Mouse (Mus musculus) limb, embryonic 10.5 days (tissue): ENCODE data around the gene Smarce1. TPM values are rescaled to one million over a fixed set of nuclear protein-coding genes. Genes with fewer than 3 reads are reported as not detected.

Source experiments
- DNase-seq: peaks from one replicate; pipeline ENCODE4 v3.0.0-alpha.2; 2017; ENCODE audit warnings: low spot score
- H3K27ac ChIP-seq: fragments of 300-500 bp; sonication (generic); 2 replicates; pipeline ENCODE4 v1.5.1; 2016; ENCODE audit warnings: mild to moderate bottlenecking
- H3K27me3 ChIP-seq: fragments of 300-500 bp; sonication (generic); 2 replicates; pipeline ENCODE4 v1.6.1; 2016; ENCODE audit warnings: low read depth, mild to moderate bottlenecking; ENCODE audit not compliant: poor library complexity, severe bottlenecking
- H3K36me3 ChIP-seq: fragments of 300-500 bp; sonication (generic); 2 replicates; pipeline ENCODE4 v1.6.1; 2016; ENCODE audit warnings: mild to moderate bottlenecking, moderate library complexity
- H3K4me1 ChIP-seq: fragments of 300-500 bp; sonication (generic); 2 replicates; pipeline ENCODE4 v1.6.1; 2016
- H3K4me3 ChIP-seq: fragments of 300-500 bp; sonication (generic); 2 replicates; pipeline ENCODE4 v1.5.1; 2016; ENCODE audit warnings: mild to moderate bottlenecking, moderate library complexity
- H3K9me3 ChIP-seq: fragments of 300-500 bp; sonication (generic); replicated peaks from 2 replicates; pipeline ENCODE4 v1.6.1; 2016; ENCODE audit warnings: mild to moderate bottlenecking
- WGBS: fragments of 180-500 bp; shearing (Covaris S2); methylation state at CpG from one replicate; pipeline ENCODE4 v1.1.7; 2016; 5-methylcytosine and 5-hydroxymethylcytosine counted together
- polyA plus RNA-seq: library from polyadenylated mRNA; unstranded; fragments of >200 nt; fragmentation: Nextera tagmentation; extraction: Ambion mirVana; gene quantifications from 2 replicates; pipeline ENCODE4 v1.2.1, GENCODE M21; 2016

Gene Smarce1
- polyA plus RNA-seq: 352 and 394 TPM in 2 replicates

DNA sequence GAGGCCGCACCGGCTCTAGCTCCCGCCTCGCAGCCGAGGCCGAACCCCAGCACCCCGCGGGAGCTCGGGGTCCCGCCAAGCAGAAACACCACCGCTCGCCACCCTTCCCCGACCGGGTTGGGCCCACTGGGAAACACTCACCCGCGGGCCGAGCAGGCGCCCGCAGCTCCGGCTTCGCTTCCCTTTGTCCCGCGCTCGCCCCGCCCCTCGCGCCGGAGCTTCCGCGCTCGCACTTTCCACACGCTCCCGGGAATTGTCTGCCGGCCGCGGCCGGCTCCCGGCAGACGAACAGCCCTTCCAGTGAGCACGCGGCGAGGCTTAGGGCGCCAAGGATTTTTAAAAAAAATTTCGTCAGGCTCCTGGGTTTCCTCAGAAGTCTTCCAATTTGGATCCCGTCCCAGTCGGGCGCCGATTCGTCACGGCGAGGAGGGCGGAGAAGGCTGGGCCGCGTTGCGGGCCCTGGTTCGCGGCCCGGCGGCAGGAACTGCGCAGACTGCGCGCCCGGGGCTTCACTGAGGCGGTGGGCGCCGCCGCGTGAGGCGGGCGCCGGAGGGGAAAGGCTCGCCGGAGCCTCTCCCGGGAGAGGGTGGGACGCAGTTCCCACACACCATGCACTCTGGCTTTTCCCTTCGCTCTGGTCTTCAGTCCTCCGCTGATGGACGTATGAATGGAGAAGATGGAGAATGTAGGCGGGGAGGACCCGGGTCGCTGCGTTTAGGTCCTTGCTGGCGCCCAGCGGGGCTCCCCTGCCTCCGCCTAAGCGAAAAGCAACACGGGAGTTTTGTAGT is at the start of gene Smarce1:
Gene Smarce1 (minus strand): TSS at position 757 of the 788 bp plus-strand sequence.
- H3K4me1 ChIP-seq: peaks cover 20% of the 10 kb centered on the region
- peaks cover 28% of the 10 kb centered on the region for H3K36me3 ChIP-seq

DNA sequence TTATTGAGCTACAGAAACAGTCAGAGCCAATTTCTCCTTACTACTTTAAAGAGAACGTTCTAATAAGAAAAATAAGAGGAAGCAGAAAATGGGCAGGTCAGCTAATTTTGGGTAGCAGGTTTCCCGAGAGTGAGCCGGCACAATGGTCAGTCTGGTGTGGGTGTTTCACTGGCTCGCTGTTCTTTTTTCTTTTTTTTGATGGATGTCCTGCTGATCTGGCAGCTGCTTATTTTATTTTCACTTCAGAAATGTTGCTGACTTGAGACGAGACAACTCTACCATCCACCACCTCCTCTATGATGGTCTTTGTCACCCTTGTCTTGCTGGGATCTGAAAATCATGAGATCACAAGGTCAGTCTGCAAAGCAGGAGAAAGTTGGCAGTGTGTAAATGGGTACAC is 49.2 kb upstream of the Smarce1 start:
- DNase-seq: no peak
- no peaks in the 10 kb centered on the region for H3K36me3 ChIP-seq
- no peak overlapping the region for H3K4me3 ChIP-seq
- no peaks in the 10 kb centered on the region for H3K9me3 ChIP-seq
- peaks cover 4% of the 10 kb centered on the region for H3K4me1 ChIP-seq
- no peak overlapping the region for H3K27ac ChIP-seq
- peaks cover 5% of the 10 kb centered on the region for H3K27me3 ChIP-seq
- 83% methylated on average over 5 of the region's 5 CpGs for WGBS

More for the DNA sequence above, at the start of gene Smarce1:
- peak within 1 kb of the TSS; percentile 100 for H3K27ac ChIP-seq
- no peaks in the 10 kb centered on the region for H3K9me3 ChIP-seq
- peak; percentile 87 for DNase-seq
- peak within 1 kb of the TSS; percentile 93 for H3K4me3 ChIP-seq
- no peaks in the 10 kb centered on the region for H3K27me3 ChIP-seq
- WGBS: under 1% methylated on average over 87 of the region's 87 CpGs

DNA sequence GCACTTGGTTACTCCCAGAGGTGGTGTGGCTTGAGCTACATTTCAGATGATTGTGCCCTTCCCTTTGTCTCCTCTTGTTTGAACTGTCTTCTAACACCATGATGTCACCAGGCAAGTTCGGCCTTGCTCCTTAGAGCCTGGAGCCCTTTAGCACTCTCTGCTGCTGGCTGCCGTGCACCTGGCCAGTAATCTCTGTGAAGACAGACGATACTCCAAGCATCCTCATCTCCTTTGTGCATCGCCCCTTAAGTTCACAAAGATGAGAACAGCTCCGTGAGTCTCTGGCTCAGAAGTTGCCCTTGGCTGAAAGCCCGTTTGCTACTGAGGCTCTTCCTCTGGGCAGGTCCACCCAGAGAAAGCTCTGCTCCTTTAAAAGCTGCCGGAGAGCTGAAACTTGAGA is 46.0 kb upstream of the Smarce1 start:
- DNase-seq: no peak
- 69% methylated on average over 7 of the region's 7 CpGs for WGBS
- H3K27ac ChIP-seq: no peak overlapping the region
- no peaks in the 10 kb centered on the region for H3K36me3 ChIP-seq
- H3K4me3 ChIP-seq: no peak overlapping the region
- 0 out of 2 replicates have a peak, but pooled peaks cover 3% of the 10 kb centered on the region for H3K4me1 ChIP-seq
- no peaks in the 10 kb centered on the region for H3K9me3 ChIP-seq
- H3K27me3 ChIP-seq: no peaks in the 10 kb centered on the region

GRCm38 (mm10) chr11:99275624-99276023 is 44.8 kb upstream of the Smarce1 start:
- DNase-seq: no peak
- H3K36me3 ChIP-seq: no peaks in the 10 kb centered on the region
- H3K27me3 ChIP-seq: no peaks in the 10 kb centered on the region
- H3K9me3 ChIP-seq: no peaks in the 10 kb centered on the region
- 0 out of 2 replicates have a peak, but pooled peaks cover 3% of the 10 kb centered on the region for H3K4me1 ChIP-seq
- no peak overlapping the region for H3K4me3 ChIP-seq
- no peak overlapping the region for H3K27ac ChIP-seq
- 81% methylated on average over 6 of the region's 6 CpGs for WGBS

- DNase-seq: no peak
- peaks cover 12% of the 10 kb centered on the region; the same call in 1 of the 2 replicates for H3K4me1 ChIP-seq
- H3K4me3 ChIP-seq: no peak overlapping the region
- no peaks in the 10 kb centered on the region for H3K9me3 ChIP-seq
- no peaks in the 10 kb centered on the region for H3K27me3 ChIP-seq
- H3K36me3 ChIP-seq: no peaks in the 10 kb centered on the region
- H3K27ac ChIP-seq: no peak overlapping the region
- 83% methylated on average over 4 of the region's 4 CpGs for WGBS
Observed at GRCm38 (mm10) chr11:99272721-99273120, 41.9 kb upstream of the Smarce1 start.

GRCm38 (mm10) chr11:99269192-99269591 is 38.4 kb upstream of the Smarce1 start:
- Histone ChIP-seq H3K4me1 (peaks cover 12% of the 10 kb centered on the region; the same call in 1 of the 2 replicates), H3K27me3 (no peaks in the 10 kb centered on the region), H3K9me3 (no peaks in the 10 kb centered on the region), H3K36me3 (no peaks in the 10 kb centered on the region), H3K4me3 (no peak overlapping the region), H3K27ac (no peak overlapping the region)
- DNase-seq: no peak
- WGBS: 79% methylated on average over 7 of the region's 7 CpGs

DNA sequence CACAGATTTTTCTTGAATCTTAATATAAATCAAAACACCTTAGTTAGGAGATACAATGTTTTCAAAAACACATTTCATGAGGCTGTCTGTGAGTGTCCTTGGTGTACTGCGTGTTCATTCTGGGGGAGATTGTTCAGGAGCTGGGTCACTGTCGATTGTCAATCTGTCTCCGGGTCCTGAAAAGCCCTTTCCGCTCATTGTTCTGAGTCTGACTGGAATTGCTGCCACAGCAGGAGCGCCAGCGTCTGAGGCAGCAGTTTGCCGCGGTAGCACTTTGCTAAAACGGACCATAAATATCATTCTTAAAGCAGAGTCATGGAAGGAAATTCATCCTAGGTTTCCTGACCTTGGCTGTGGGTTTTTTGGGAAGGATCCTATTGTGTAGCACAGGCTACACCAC is 35.0 kb upstream of the Smarce1 start:
- no peaks in the 10 kb centered on the region for H3K9me3 ChIP-seq
- no peaks in the 10 kb centered on the region for H3K27me3 ChIP-seq
- no peak overlapping the region for H3K4me3 ChIP-seq
- DNase-seq: no peak
- WGBS: 66% methylated on average over 9 of the region's 9 CpGs
- H3K27ac ChIP-seq: no peak overlapping the region
- peaks cover 9% of the 10 kb centered on the region; the same call in 1 of the 2 replicates for H3K4me1 ChIP-seq
- H3K36me3 ChIP-seq: no peaks in the 10 kb centered on the region

DNA sequence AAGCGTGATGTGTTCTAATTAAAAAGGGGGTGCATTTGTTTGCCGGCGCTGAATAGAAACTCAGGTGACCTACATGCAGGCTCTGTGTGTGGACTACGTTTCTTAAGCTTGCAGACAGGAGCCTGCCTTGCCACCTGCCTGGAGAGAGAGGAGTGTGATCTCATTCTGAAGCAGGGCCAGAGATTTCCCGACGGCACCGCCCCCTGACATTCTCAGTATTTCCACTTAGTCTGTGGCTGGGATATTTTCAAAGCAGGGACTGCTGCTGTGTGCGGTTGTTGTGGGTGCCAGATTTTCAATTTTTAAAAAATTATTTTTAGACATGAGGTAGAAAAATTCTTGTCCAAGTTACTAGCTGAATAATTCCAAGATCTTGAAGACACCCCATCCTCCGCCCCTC is 34.4 kb upstream of the Smarce1 start:
- Histone ChIP-seq H3K9me3 (no peaks in the 10 kb centered on the region), H3K4me3 (no peak overlapping the region), H3K27ac (no peak overlapping the region), H3K27me3 (no peaks in the 10 kb centered on the region), H3K4me1 (peaks cover 9% of the 10 kb centered on the region; the same call in 1 of the 2 replicates), H3K36me3 (no peaks in the 10 kb centered on the region)
- 74% methylated on average over 9 of the region's 9 CpGs for WGBS
- no peak for DNase-seq

GRCm38 (mm10) chr11:99256213-99256612 is 25.4 kb upstream of the Smarce1 start:
- no peak overlapping the region for H3K27ac ChIP-seq
- WGBS: 80% methylated on average over 4 of the region's 4 CpGs
- no peaks in the 10 kb centered on the region for H3K27me3 ChIP-seq
- H3K36me3 ChIP-seq: no peaks in the 10 kb centered on the region
- H3K4me1 ChIP-seq: no peaks in the 10 kb centered on the region
- no peak for DNase-seq
- H3K4me3 ChIP-seq: no peak overlapping the region
- no peaks in the 10 kb centered on the region for H3K9me3 ChIP-seq

GRCm38 (mm10) chr11:99255316-99255715 is 24.5 kb upstream of the Smarce1 start:
- H3K27me3 ChIP-seq: no peaks in the 10 kb centered on the region
- no peak overlapping the region for H3K4me3 ChIP-seq
- DNase-seq: no peak
- no peak overlapping the region for H3K27ac ChIP-seq
- 96% methylated on average over 8 of the region's 8 CpGs for WGBS
- H3K36me3 ChIP-seq: no peaks in the 10 kb centered on the region
- no peaks in the 10 kb centered on the region for H3K9me3 ChIP-seq
- H3K4me1 ChIP-seq: no peaks in the 10 kb centered on the region

DNA sequence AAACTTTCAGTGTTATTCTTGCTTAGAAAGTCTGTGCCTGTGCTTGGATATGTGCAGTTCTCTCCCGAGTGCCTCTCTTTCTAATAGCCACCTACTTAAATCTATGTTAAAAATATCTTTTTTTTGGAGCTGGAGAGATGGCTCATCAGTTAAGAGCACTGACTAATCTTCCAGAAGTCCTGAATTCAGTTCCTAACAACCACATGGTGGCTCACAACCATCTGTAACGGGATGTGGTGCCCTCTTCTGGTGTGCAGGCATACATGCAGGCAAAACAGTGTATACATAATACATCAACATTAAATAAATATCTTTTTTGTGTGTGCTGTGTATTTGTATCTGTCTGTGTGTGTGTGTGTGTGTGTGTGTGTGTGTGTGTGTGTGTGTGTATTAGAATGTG is 23.1 kb upstream of the Smarce1 start:
- no peak for DNase-seq
- H3K4me3 ChIP-seq: no peak overlapping the region
- H3K27ac ChIP-seq: no peak overlapping the region
- H3K27me3 ChIP-seq: no peaks in the 10 kb centered on the region
- no peaks in the 10 kb centered on the region for H3K36me3 ChIP-seq
- H3K9me3 ChIP-seq: no peaks in the 10 kb centered on the region
- H3K4me1 ChIP-seq: no peaks in the 10 kb centered on the region
- 59% methylated on average over 2 of the region's 2 CpGs for WGBS

DNA sequence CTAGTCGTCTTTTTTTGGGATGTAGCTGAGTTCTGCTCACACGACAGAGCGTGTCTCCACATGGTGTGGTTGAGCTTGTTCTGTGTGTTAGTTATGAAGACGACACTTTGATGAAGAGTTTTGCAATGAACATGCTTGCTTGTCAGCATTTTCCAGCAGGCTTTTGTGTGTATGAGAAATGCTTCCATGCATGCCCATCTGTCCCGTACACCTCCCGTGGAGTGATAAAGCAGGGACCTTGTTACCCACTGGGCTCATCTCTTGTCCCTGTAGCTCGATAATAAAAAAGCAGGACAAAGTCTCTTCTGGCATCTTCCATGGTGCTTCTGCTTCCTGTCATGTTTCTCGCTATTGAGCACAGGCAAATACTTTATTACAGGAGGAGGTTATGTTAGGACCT is 21.9 kb upstream of the Smarce1 start:
- H3K27ac ChIP-seq: no peak overlapping the region
- WGBS: 87% methylated on average over 8 of the region's 8 CpGs
- H3K27me3 ChIP-seq: no peaks in the 10 kb centered on the region
- H3K4me3 ChIP-seq: no peak overlapping the region
- H3K4me1 ChIP-seq: no peaks in the 10 kb centered on the region
- no peak for DNase-seq
- no peaks in the 10 kb centered on the region for H3K9me3 ChIP-seq
- no peaks in the 10 kb centered on the region for H3K36me3 ChIP-seq

DNA sequence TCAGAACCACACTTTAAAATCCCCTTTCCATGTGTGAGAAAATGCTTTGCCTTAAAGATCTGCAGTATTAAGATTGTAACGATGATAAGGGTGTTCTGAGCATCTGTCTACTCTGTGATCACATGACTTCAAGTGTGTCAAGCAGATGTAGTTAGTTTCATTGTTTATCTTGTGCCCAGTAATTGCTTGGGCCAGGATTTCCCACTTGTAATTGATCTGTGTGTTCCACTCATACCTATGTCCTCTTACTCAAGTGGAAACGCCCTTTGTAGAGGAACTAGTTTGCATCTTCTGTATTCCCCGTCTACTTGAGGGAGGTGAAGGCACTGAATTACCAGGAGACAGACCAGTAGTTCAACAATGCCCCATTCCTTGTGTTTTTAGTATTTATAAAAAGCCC is 19.8 kb upstream of the Smarce1 start:
- no peaks in the 10 kb centered on the region for H3K9me3 ChIP-seq
- H3K4me1 ChIP-seq: no peaks in the 10 kb centered on the region
- 76% methylated on average over 3 of the region's 3 CpGs for WGBS
- H3K36me3 ChIP-seq: no peaks in the 10 kb centered on the region
- no peaks in the 10 kb centered on the region for H3K27me3 ChIP-seq
- H3K27ac ChIP-seq: no peak overlapping the region
- no peak overlapping the region for H3K4me3 ChIP-seq
- DNase-seq: no peak
